Mouse (Mus musculus) midbrain, embryonic 14.5 days (tissue): ENCODE measurements at regions not wholly inside any gene's neighbourhood (a gene's known extent, or its start where the extent isn't known, plus 50 kb on each side); places are given as distances from the start of the nearest gene placed in this dataset.

Source experiments
- ATAC-seq: fragments of 200-750 bp; cut with Nextera tagmentation; 2 replicates; pipeline ENCODE4 v1.8.0; 2017; ENCODE audit warnings: moderate number of reproducible peaks, moderate library complexity; ENCODE audit not compliant: low FRiP score, low TSS enrichment
- DNase-seq: peaks from one replicate; pipeline ENCODE4 v3.0.0-alpha.2; 2015
- H3K27ac ChIP-seq: fragments of 300-500 bp; sonication (generic); replicated peaks from 2 replicates; pipeline ENCODE4 v1.5.1; 2014; ENCODE audit warnings: mild to moderate bottlenecking, low read depth, low read length, moderate library complexity
- H3K27me3 ChIP-seq: fragments of 300-500 bp; sonication (generic); 2 replicates; pipeline ENCODE4 v1.6.1; 2014; ENCODE audit warnings: low read length, control low read depth, mixed read lengths; ENCODE audit not compliant: control insufficient read depth, insufficient read depth
- H3K36me3 ChIP-seq: fragments of 300-500 bp; sonication (generic); 2 replicates; pipeline ENCODE4 v1.6.1; 2014; ENCODE audit warnings: low read length, control low read depth; ENCODE audit not compliant: control insufficient read depth, insufficient read depth
- H3K4me1 ChIP-seq: fragments of 300-500 bp; sonication (generic); 2 replicates; pipeline ENCODE4 v1.6.1; 2014; ENCODE audit warnings: mild to moderate bottlenecking, antibody characterized with exemption, low read length, control low read depth; ENCODE audit not compliant: control insufficient read depth, insufficient read depth
- H3K4me2 ChIP-seq: fragments of 300-500 bp; sonication (generic); 2 replicates; pipeline ENCODE4 v1.6.1; 2014; ENCODE audit warnings: mild to moderate bottlenecking, low read length, moderate library complexity
- H3K4me3 ChIP-seq: fragments of 300-500 bp; sonication (generic); replicated peaks from 2 replicates; pipeline ENCODE4 v1.5.1; 2014; ENCODE audit warnings: low read depth, low read length
- H3K9ac ChIP-seq: fragments of 300-500 bp; sonication (generic); replicated peaks from 2 replicates; pipeline ENCODE4 v1.6.1; 2014; ENCODE audit warnings: mild to moderate bottlenecking, low read length, moderate library complexity
- H3K9me3 ChIP-seq: fragments of 300-500 bp; sonication (generic); 2 replicates; pipeline ENCODE4 v1.6.1; 2016; ENCODE audit warnings: low read length, control low read depth, mixed read lengths; ENCODE audit not compliant: control insufficient read depth
- WGBS: fragments of 180-500 bp; shearing (Covaris S2); extraction: QIAGEN DNeasy Blood & Tissue Kit; methylation state at CpG from one replicate; pipeline ENCODE4 v1.1.7; 2014; 5-methylcytosine and 5-hydroxymethylcytosine counted together

DNA sequence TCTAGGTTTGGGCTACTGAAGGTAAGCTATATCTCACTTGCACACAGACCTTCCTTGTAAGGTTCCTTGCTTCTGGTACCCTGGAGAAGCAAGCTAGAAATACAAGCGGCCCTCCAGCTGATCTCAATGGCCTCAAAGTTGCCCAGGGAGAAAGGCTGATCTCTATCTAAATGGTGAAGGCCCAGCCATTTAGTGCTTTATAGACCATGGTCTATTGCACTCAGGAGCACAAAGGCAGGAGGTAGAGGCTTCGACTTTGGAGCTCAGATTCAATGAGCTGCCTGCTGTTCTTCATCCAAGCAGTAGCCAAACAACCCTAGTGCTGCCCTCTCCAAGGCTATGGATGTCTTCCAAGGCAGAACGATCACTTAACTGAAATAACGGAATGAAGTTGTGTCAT, 926.1 kb upstream of the Tenm3 start:
- WGBS, result 36% methylated on average over 4 of the region's 4 CpGs

GRCm38 (mm10) chr8:49738043-49738442, 894.3 kb upstream of the Tenm3 start:
- H3K4me2 ChIP-seq, result no peak overlapping the region
- H3K9ac ChIP-seq, result no peak overlapping the region
- no peaks in the 10 kb centered on the region for H3K36me3 ChIP-seq
- no peaks in the 10 kb centered on the region for H3K27me3 ChIP-seq
- H3K4me1 ChIP-seq, result no peaks in the 10 kb centered on the region
- no peaks in the 10 kb centered on the region for H3K9me3 ChIP-seq
- 63% methylated on average over 6 of the region's 6 CpGs for WGBS
- ATAC-seq (no peak), DNase-seq (no peak)
- no peak overlapping the region for H3K27ac ChIP-seq
- no peak overlapping the region for H3K4me3 ChIP-seq

More for the DNA sequence above, 926.1 kb upstream of the Tenm3 start:
- no peaks in the 10 kb centered on the region for H3K4me1 ChIP-seq
- H3K27me3 ChIP-seq, result no peaks in the 10 kb centered on the region
- DNase-seq, result no peak
- no peak overlapping the region for H3K4me2 ChIP-seq
- ATAC-seq, result no peak
- H3K4me3 ChIP-seq, result no peak overlapping the region
- H3K9ac ChIP-seq, result no peak overlapping the region
- H3K9me3 ChIP-seq, result no peaks in the 10 kb centered on the region
- no peaks in the 10 kb centered on the region for H3K36me3 ChIP-seq
- no peak overlapping the region for H3K27ac ChIP-seq

GRCm38 (mm10) chr8:49729156-49729555, 885.4 kb upstream of the Tenm3 start:
- no peaks in the 10 kb centered on the region for H3K9me3 ChIP-seq
- no peaks in the 10 kb centered on the region for H3K36me3 ChIP-seq
- H3K27ac ChIP-seq, result no peak overlapping the region
- no peak for ATAC-seq
- H3K4me1 ChIP-seq, result no peaks in the 10 kb centered on the region
- no peak overlapping the region for H3K4me3 ChIP-seq
- DNase-seq, result no peak
- H3K27me3 ChIP-seq, result no peaks in the 10 kb centered on the region
- no peak overlapping the region for H3K4me2 ChIP-seq
- WGBS, result 52% methylated on average over 2 of the region's 2 CpGs
- H3K9ac ChIP-seq, result no peak overlapping the region

GRCm38 (mm10) chr8:49712371-49712770, 868.6 kb upstream of the Tenm3 start:
- peak; percentile 20 for DNase-seq
- 78% methylated on average over 2 of the region's 2 CpGs for WGBS
- no peak overlapping the region for H3K27ac ChIP-seq
- no peak for ATAC-seq
- no peaks in the 10 kb centered on the region for H3K9me3 ChIP-seq
- no peak overlapping the region for H3K4me2 ChIP-seq
- H3K36me3 ChIP-seq, result no peaks in the 10 kb centered on the region
- H3K27me3 ChIP-seq, result no peaks in the 10 kb centered on the region
- H3K4me1 ChIP-seq, result no peaks in the 10 kb centered on the region
- H3K4me3 ChIP-seq, result no peak overlapping the region
- H3K9ac ChIP-seq, result no peak overlapping the region

GRCm38 (mm10) chr8:49708701-49709100, 865.0 kb upstream of the Tenm3 start:
- H3K27ac ChIP-seq, result no peak overlapping the region
- DNase-seq, result peak; percentile 46

GRCm38 (mm10) chr8:49699058-49699457, 855.3 kb upstream of the Tenm3 start:
- no peak for ATAC-seq
- H3K27ac ChIP-seq, result no peak overlapping the region
- no peak for DNase-seq
- H3K36me3 ChIP-seq, result no peaks in the 10 kb centered on the region
- no peaks in the 10 kb centered on the region for H3K9me3 ChIP-seq
- H3K4me1 ChIP-seq, result no peaks in the 10 kb centered on the region
- H3K4me2 ChIP-seq, result no peak overlapping the region
- no peaks in the 10 kb centered on the region for H3K27me3 ChIP-seq
- WGBS, result 63% methylated on average over 4 of the region's 4 CpGs
- H3K9ac ChIP-seq, result no peak overlapping the region
- H3K4me3 ChIP-seq, result no peak overlapping the region

More at GRCm38 (mm10) chr8:49708701-49709100, 865.0 kb upstream of the Tenm3 start:
- Histone ChIP-seq H3K4me1 (no peaks in the 10 kb centered on the region), H3K9me3 (no peaks in the 10 kb centered on the region), H3K27me3 (no peaks in the 10 kb centered on the region), H3K9ac (no peak overlapping the region), H3K4me3 (no peak overlapping the region), H3K4me2 (no peak overlapping the region), H3K36me3 (no peaks in the 10 kb centered on the region)
- ATAC-seq, result no peak
- 0% methylated on average over 1 of the region's 1 CpGs for WGBS

DNA sequence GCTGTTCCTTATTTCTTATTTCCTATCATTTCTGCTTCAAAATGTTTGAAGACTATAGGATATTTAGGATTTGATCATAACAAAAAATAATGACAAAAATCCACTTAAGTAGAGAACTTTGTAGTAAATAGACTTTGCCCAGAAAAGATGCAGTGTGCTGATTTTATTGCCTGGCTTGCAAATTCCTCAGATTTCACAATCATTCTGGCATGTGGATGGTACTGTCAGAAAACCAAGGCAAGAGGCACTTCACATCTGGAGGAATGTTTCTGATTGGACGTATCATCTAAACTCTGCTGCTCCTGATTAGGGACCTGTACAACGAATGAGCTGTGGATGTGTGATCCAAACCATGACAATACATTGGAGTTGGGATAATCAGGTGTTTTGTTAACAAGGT, 853.0 kb upstream of the Tenm3 start:
- ATAC-seq (no peak), DNase-seq (no peak)
- Histone ChIP-seq H3K4me2 (no peak overlapping the region), H3K4me1 (no peaks in the 10 kb centered on the region), H3K9me3 (no peaks in the 10 kb centered on the region), H3K4me3 (no peak overlapping the region), H3K36me3 (no peaks in the 10 kb centered on the region), H3K27ac (no peak overlapping the region), H3K9ac (no peak overlapping the region), H3K27me3 (no peaks in the 10 kb centered on the region)
- WGBS, result 80% methylated on average over 2 of the region's 2 CpGs
